13 mouse cellular contexts compared by ENCODE assay signal in the genomic region with DNA sequence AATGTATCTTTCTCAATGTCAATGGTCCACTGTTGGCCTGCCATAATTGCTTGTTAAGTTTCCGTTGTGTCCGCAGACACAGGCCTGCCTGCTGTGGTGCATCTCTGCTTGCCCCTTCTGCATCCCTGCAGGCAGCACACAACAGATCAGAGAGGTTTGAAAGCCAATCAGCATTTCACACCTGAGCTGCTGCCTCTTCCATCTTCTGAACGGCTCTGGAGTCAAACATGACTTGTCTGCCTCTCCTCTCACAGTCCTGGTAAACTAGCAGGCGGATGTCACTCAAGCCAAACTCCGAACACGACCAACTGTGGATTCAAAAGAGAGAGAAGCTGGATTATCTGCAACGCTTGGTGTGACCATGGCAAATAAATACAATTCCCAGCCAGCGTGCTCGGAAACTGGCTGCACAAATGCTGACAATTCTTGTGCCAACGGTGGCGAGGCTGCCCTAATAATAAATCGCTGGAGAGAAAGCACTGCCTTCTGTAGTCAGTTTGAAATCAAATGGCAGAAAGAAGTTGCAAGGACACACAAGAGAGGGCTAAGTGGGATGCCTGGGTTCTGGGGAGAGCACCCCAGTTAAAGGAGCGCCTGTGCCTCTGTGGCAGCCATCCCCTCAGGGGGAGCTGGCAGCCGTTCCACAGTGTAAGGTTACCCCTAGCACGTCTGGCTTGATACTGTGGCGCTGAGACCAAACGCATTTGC. TPM values are rescaled to one million over a fixed set of nuclear protein-coding genes. Genes with fewer than 3 reads are reported as not detected.
DNase-seq lines count a peak whose midpoint lies in the region; ATAC-seq lines count a peak whose summit lies in the region.
"Had no signal": no experiment of that assay in that cellular context is flagged by ENCODE, and none has a peak within 500 bp of the region (broad histone marks: within the 10 kb centered on the region; RNA-seq: fewer than 3 reads in every experiment).

No protein-coding gene starts in this region.

- peaks cover 22% of the 10 kb centered on the region for H3K4me1 ChIP-seq in neural tube, embryonic 12.5 days
- peaks cover 44% of the 10 kb centered on the region for H3K4me1 ChIP-seq in embryonic facial prominence, embryonic 10.5 days
- peaks cover 18% of the 10 kb centered on the region for H3K4me1 ChIP-seq in hindbrain, embryonic 16.5 days (ENCODE audit: control insufficient read depth, insufficient read depth, low read depth, low read length)
- H3K4me1 ChIP-seq in neural tube, embryonic 14.5 days (ENCODE audit: control insufficient read depth, insufficient read depth, low read length), result peaks cover 8% of the 10 kb centered on the region; the same call in 1 of the 2 replicates

- no peak for DNase-seq in neural tube, embryonic 10.5 days (ENCODE audit: extremely low spot score, low spot score)
- DNase-seq in embryonic facial prominence, embryonic 10.5 days (ENCODE audit: low spot score), result no peak
- no peak for DNase-seq in testis, postnatal 14 days (ENCODE audit: low spot score)
- no peak for DNase-seq in left cerebral cortex, postnatal 10 days (ENCODE audit: extremely low spot score in 1 of 2, low spot score in 2 of 2)
- no peak for DNase-seq in frontal cortex, postnatal 14 days (ENCODE audit: low spot score in 2 of 2)
- DNase-seq: adrenal gland, postnatal 25 days; kidney, postnatal 4 days; spleen, adult 18-20 months had no signal

- no peak overlapping the region for H3K9ac ChIP-seq in neural tube, embryonic 12.5 days
- no peak overlapping the region; the same call in 1 of the 2 replicates for H3K9ac ChIP-seq in hindbrain, embryonic 16.5 days (ENCODE audit: low read depth, low read length)
- H3K9ac ChIP-seq in neural tube, embryonic 14.5 days (replicated peaks; ENCODE audit: low read depth, low read length), result no peak overlapping the region
- H3K9ac ChIP-seq: embryonic facial prominence, embryonic 15.5 days; liver, embryonic 14.5 days had no signal

- 0 out of 2 replicates have a peak, but pooled peaks have one; percentile 35 for ATAC-seq in neural tube, embryonic 12.5 days (ENCODE audit: low FRiP score, low read depth)
- ATAC-seq in hindbrain, embryonic 16.5 days, result peak; percentile 58; the same call in 1 of the 2 replicates
- ATAC-seq in neural tube, embryonic 14.5 days (ENCODE audit: low read depth), result peak; percentile 61; the same call in 1 of the 2 replicates

- H3K27me3 ChIP-seq in neural tube, embryonic 12.5 days (replicated peaks), result no peaks in the 10 kb centered on the region
- H3K27me3 ChIP-seq in embryonic facial prominence, embryonic 10.5 days (replicated peaks; ENCODE audit: low read depth, poor library complexity, severe bottlenecking), result no peaks in the 10 kb centered on the region
- H3K27me3 ChIP-seq in hindbrain, embryonic 16.5 days (replicated peaks; ENCODE audit: control insufficient read depth, insufficient read depth, low read length), result no peaks in the 10 kb centered on the region
- H3K27me3 ChIP-seq in neural tube, embryonic 14.5 days (ENCODE audit: control insufficient read depth, insufficient read depth, low read length), result no peaks in the 10 kb centered on the region
- H3K27me3 ChIP-seq: embryonic facial prominence, embryonic 15.5 days had no signal

- intact Hi-C loops in left cerebral cortex, postnatal 10 days (cut with DNase I), result loop anchor here (5.0 kb wide), 1 partner anchor 49 kb away; the partner anchor contains the start of gene Fnip2

- no peak overlapping the region for H3K27ac ChIP-seq in neural tube, embryonic 12.5 days
- peak overlapping the region; percentile 84 for H3K27ac ChIP-seq in embryonic facial prominence, embryonic 10.5 days (replicated peaks)
- H3K27ac ChIP-seq in hindbrain, embryonic 16.5 days (ENCODE audit: low read depth, low read length), result peak overlapping the region; percentile 63
- H3K27ac ChIP-seq in neural tube, embryonic 14.5 days (ENCODE audit: low read depth, low read length), result peak overlapping the region; percentile 12; the same call in 1 of the 2 replicates
- H3K27ac ChIP-seq: embryonic facial prominence, embryonic 15.5 days; liver, embryonic 14.5 days had no signal

- H3K36me3 ChIP-seq in neural tube, embryonic 12.5 days, result no peaks in the 10 kb centered on the region; the same call in 1 of the 2 replicates
- peaks cover 16% of the 10 kb centered on the region for H3K36me3 ChIP-seq in embryonic facial prominence, embryonic 10.5 days (replicated peaks)
- no peaks in the 10 kb centered on the region for H3K36me3 ChIP-seq in hindbrain, embryonic 16.5 days (ENCODE audit: control insufficient read depth, insufficient read depth, low read length)
- H3K36me3 ChIP-seq in neural tube, embryonic 14.5 days (ENCODE audit: control insufficient read depth, insufficient read depth, low read length), result no peaks in the 10 kb centered on the region
- H3K36me3 ChIP-seq: embryonic facial prominence, embryonic 15.5 days had no signal

- WGBS in neural tube, embryonic 12.5 days, result 69% methylated on average over 17 of the region's 17 CpGs
- 72% methylated on average over 17 of the region's 17 CpGs for WGBS in embryonic facial prominence, embryonic 10.5 days
- 52% methylated on average over 17 of the region's 17 CpGs for WGBS in hindbrain, embryonic 16.5 days
- 53% methylated on average over 17 of the region's 17 CpGs for WGBS in neural tube, embryonic 14.5 days

- no peak overlapping the region for H3K4me3 ChIP-seq in neural tube, embryonic 12.5 days
- H3K4me3 ChIP-seq in embryonic facial prominence, embryonic 10.5 days, result no peak overlapping the region
- H3K4me3 ChIP-seq in hindbrain, embryonic 16.5 days (ENCODE audit: low read length), result no peak overlapping the region
- no peak overlapping the region for H3K4me3 ChIP-seq in neural tube, embryonic 14.5 days (ENCODE audit: low read depth, low read length)
- H3K4me3 ChIP-seq: embryonic facial prominence, embryonic 15.5 days had no signal

- no peak overlapping the region for H3K4me2 ChIP-seq in neural tube, embryonic 12.5 days (replicated peaks)
- peak overlapping the region; percentile 41 for H3K4me2 ChIP-seq in hindbrain, embryonic 16.5 days (ENCODE audit: low read length)
- H3K4me2 ChIP-seq in neural tube, embryonic 14.5 days (ENCODE audit: low read depth, low read length), result no peak overlapping the region
- H3K4me2 ChIP-seq: embryonic facial prominence, embryonic 15.5 days had no signal

- no peaks in the 10 kb centered on the region for H3K9me3 ChIP-seq in neural tube, embryonic 12.5 days
- no peaks in the 10 kb centered on the region for H3K9me3 ChIP-seq in embryonic facial prominence, embryonic 10.5 days
- no peaks in the 10 kb centered on the region for H3K9me3 ChIP-seq in hindbrain, embryonic 16.5 days (ENCODE audit: control insufficient read depth, low read length)
- no peaks in the 10 kb centered on the region for H3K9me3 ChIP-seq in neural tube, embryonic 14.5 days (ENCODE audit: control insufficient read depth, low read length)
- H3K9me3 ChIP-seq: embryonic facial prominence, embryonic 15.5 days had no signal

RNA-seq across cellular contexts. Expression of gene Fnip2, which starts 49.6 kb away (rescaled TPM):
- 8.7 and 9.6 TPM in 2 replicates for polyA plus RNA-seq in neural tube, embryonic 12.5 days (2016; fragmentation: Nextera tagmentation; extraction: Ambion mirVana)
- 5.1 and 5.4 TPM in 2 replicates for polyA plus RNA-seq in embryonic facial prominence, embryonic 10.5 days (2016; fragmentation: Nextera tagmentation; extraction: Ambion mirVana)
- 4.5 and 5.5 TPM in 2 replicates for polyA plus RNA-seq in hindbrain, embryonic 16.5 days (2015; fragmentation: Nextera tagmentation; extraction: Ambion mirVana)
- 8.9 and 10.8 TPM in 2 replicates for polyA plus RNA-seq in neural tube, embryonic 14.5 days (2014; fragmentation: Nextera tagmentation; extraction: Ambion mirVana)
- total RNA-seq in left cerebral cortex, postnatal 10 days (2021), result 10 to 100 TPM; 21.6 to 23.1 TPM
